Mouse (Mus musculus) kidney, adult 11 months (tissue): ENCODE results near the gene Prim1.

Experiments
- DNase-seq: peaks from one replicate; pipeline ENCODE4 v3.0.0; 2022

Prim1 gene

DNA sequence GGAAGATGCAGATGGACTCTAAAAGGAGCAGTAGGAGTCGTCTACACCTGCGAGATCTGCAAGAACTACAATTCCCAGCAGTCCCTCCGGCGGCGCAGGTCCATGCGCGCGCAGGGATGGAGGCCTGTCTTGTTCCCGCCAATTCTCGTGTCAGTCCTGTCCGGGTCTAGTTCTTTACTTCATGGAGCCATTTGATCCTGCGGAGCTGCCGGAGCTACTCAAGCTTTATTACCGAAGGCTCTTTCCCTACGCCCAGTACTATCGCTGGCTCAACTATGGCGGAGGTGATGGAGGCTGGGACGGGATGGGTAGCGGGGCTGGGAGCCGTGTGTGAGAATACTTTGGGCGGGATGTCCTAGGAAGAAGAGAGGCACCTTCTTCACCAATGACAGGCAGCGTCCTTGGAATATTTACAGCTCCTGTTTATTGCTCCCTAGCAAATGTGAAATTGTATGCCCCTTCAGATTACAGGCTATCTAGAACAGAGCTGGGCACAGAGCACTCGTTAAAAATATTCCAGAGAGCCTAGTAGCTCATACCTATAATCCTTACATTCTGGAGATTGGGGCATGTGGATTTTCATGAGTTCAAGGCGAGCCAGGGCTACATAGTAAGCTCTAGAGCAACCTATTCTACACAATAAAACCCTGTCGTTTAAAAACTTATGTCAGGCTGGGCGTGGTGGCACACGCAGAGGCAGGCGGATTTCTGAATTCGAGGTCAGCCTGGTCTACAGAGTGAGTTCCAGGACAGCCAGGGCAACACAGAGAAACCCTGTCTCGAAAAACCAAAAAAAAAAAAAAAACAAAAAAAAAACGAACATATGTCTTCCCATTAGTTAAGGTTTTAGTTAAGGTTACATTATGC is at the start of gene Prim1:
Gene Prim1, plus strand, starts transcription at position 101 of the 867 bp plus-strand sequence.
- peak; percentile 84 for DNase-seq

- peak; percentile 44 for DNase-seq
Measured at GRCm38 (mm10) chr10:127966506-127966905, 48.5 kb upstream of the Prim1 start.

DNA sequence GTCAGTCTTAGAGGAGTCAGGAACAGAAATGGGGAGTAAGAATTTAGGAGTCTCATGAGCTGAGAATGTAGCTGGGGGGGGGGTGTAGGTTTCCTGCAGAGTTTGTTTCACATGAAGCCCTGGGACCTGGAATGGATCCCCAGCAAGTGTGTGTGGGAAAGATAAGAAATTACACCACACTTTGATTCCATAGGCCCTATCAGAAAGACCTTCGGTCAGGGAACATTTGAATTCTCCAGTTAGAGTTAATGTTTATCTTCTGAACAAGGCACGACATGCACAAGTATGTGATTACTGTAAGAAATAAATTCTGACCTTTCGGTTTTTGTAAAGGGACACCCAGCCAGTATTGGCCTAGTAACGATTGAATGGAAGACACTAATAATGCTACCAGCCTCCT is 45.1 kb upstream of the Prim1 start:
- DNase-seq = no peak

- DNase-seq = no peak
Measured at GRCm38 (mm10) chr10:127970359-127970831, 44.6 kb upstream of the Prim1 start.

- DNase-seq = no peak
Measured at GRCm38 (mm10) chr10:127971135-127971534, 43.8 kb upstream of the Prim1 start.

GRCm38 (mm10) chr10:127974062-127974461 is 40.9 kb upstream of the Prim1 start:
- no peak for DNase-seq

DNA sequence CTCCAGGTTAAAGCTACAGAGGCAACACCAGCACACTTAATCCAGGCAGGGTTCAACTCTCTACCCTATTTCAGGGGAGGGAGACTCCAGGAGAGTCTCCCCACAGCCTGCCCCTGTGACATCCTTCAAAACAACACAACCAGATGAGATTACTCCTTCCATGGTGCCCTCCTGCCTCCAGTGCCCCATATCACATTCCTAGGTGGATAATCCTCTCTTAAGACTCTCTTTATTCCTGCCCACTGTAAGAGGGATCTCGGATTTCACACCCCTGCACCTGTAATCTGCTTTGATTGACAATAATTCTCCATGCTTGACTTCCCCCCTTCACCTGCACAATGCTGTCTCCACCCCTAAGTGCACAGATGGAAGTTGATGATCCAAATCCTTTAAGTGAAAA is 39.5 kb upstream of the Prim1 start:
- no peak for DNase-seq

DNA sequence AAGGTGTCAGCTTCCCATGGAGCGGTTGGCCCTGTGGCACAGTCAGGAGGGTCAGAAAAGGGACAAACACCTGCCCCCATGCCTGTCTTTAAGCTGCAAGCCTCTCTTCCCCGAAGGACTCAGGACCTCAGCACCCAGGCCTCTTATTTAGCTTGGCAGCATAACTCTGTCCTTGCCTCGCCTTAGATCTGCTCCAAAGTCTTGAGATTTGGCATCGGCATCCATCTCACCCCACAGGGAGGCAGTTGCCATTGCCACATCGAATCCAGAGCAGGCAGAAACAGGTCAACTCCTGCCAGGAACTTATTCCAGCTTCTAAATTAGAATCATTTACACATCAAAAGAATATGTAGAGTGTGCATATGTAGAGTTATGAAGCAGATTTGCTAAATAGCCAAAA is 30.3 kb upstream of the Prim1 start:
- no peak for DNase-seq

GRCm38 (mm10) chr10:127985601-127986000 is 29.4 kb upstream of the Prim1 start:
- DNase-seq = no peak

- no peak for DNase-seq
Measured at GRCm38 (mm10) chr10:127996690-127997089, 18.3 kb upstream of the Prim1 start.

DNA sequence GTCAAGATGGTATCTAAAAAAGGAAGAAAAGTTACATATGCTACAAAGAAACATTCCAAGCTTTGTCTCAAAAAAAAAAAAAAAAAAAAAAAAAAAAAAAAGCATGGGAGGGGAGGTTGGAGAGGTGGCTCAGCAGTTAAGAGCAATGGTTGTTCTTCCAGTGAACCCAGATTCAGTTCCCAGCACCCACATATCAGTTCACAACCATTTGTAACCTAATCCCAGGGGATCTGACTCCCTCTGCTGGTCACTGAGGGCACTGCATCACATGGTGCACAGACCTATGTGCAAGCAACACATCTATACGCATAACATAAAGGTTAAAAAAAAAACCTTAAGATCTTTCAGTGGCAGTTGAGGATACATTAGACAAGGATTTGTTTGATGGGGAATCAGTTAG is 16.7 kb upstream of the Prim1 start:
- DNase-seq = no peak

- no peak for DNase-seq
Measured at GRCm38 (mm10) chr10:128003281-128003801, 11.6 kb upstream of the Prim1 start.

GRCm38 (mm10) chr10:128004918-128005317 is 10.1 kb upstream of the Prim1 start:
- DNase-seq = no peak

- no peak for DNase-seq
Measured at GRCm38 (mm10) chr10:128005479-128005878, 9.5 kb upstream of the Prim1 start.

- no peak for DNase-seq
Measured at GRCm38 (mm10) chr10:128007446-128007845, 7.5 kb upstream of the Prim1 start, which contains the start of gene Hsd17b6. Gene Hsd17b6, minus strand, starts transcription at chr10:128007611.

DNA sequence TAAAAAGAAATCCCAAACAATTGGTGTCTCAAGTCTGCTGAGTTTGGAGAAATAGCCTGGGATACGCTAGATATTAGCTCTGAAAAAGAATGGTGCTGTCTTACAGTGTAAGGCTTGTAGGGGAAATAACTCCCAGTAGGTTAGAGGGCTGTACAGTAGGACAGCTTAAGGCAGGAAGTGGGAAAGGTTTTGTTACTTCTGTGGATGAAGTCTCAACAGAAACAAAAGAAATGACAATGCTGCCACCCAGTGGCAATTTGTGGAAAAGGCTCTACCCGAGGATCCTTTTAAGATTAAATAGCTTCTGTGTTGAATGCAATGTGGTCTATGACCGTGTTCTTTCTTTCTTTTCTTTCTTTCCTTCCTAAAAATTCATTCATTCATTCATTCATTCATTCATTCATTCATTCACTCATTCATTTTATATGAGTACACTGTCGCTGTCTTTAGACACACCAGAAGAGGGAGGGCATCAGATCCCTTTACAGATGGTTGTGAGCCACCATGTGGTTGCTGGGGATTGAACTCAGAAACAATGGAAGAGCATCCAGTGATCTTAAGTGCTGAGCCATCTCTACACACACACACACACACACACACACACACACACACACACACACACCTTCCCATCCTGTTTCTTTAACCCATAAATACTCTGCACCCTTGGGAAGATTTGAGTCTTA is 6.6 kb upstream of the Prim1 start:
- peak; percentile 53 for DNase-seq

DNA sequence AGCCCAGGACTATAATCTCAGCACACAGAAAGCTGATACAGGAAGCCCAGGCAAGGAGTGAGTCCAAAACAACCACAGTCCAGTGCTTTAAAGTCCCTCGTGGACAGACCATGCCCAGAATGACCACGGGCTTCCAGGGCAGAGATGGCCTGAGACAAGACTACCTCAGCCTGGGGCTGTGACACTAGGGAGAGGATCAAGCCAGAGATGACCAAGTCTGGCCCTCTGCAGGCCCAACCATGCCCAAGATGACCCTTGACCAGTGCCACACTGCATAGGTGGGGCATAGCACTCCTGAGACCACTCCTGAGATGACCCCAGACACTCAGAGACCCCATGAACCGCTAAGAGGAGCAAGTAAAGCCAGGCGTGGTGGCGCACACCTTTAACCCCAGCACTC is 5.2 kb upstream of the Prim1 start:
- DNase-seq = no peak

DNA sequence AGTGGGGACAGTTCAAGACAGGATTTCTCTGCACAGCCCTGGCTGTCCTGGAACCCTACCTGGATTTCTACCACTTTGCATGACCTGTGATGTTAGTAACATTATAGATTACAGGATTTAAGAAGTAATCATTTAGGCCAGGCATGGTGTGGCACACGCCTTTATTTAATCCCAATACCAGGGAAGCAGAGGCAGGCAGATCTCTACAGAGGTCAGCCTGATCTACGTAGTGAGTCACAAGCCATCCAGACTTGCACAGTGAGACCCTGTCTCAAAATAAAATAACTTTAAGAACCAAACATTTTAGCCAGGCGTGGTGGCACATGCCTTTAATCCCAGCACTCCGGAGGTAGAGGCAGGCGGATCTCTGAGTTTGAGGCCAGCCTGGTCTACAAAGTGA is 7.2 kb downstream of the Prim1 start:
- no peak for DNase-seq

GRCm38 (mm10) chr10:128023496-128023895 is 8.5 kb downstream of the Prim1 start:
- DNase-seq = no peak

- DNase-seq = no peak
Measured at GRCm38 (mm10) chr10:128029931-128030330, 15.0 kb downstream of the Prim1 start.

DNA sequence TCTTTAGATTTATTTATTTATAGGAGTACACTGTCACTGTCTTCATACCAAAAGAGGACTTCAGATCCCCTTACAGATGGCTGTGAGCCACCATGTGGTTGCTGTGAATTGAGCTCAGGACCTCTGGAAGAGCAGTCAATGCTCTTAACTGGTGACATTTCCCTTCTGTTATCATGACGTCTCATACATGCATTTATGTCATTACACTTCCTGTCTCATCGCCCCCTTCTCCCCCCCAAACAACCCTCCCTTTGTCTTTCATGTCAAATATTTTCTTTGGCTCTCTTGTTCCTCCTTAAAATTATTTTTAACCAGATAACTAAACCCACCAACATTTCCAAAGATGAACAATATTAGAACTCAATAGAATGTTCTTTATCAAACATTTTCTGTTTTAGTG is 15.9 kb downstream of the Prim1 start:
- no peak for DNase-seq

GRCm38 (mm10) chr10:128036746-128037425 is 21.9 kb downstream of the Prim1 start:
- DNase-seq = peak; percentile 71

- DNase-seq = no peak
Measured at GRCm38 (mm10) chr10:128037921-128038320, 23.0 kb downstream of the Prim1 start.
